Mouse (Mus musculus): ENCODE measurements around the gene Arid1b.

GRCm38 (mm10) chr17:5077996-5078395, 83.9 kb downstream of the Arid1b start:
- TF ChIP-seq CTCF (IDR thresholded peaks at IDR 0.05; ENCODE audit: extremely low read depth, insufficient read length, insufficient replicate concordance, low read depth, low read length) (no peak), POLR2A (IDR thresholded peaks at IDR 0.05; ENCODE audit: low read depth, low read length) (no peak)

Data from small intestine, adult 2 months (tissue).